Mouse (Mus musculus): ENCODE measurements around the gene Hils1. TPM values are rescaled to one million over a fixed set of nuclear protein-coding genes. Genes with fewer than 3 reads are reported as not detected.
"Not testable (repeated sequence)": the region's sequence is repeated elsewhere in the genome, so short reads cannot be mapped to it uniquely, and the experiment has no call there.

Gene Hils1
- polyA plus RNA-seq, 1 experiment from 2014 or later = not detected

DNA sequence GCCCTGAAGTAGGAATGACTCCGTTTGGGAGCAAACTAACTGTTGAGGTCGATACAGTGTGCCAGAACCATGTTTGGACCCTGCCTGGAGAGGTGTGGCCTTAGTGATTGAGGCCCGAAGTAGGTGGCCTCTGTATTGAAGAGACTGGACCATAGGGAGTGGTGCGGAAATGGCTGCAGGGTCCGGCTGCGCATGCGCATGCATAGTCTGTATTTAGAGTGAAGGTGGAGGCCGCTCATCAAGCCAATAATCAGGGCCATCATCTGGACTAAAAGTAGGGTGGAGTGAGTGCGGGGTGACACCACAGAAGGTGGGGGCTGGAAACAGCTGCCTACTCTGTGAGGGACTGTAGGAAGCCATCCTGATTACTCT, 9.7 kb upstream of the Hils1 start:
- no peak overlapping the region for H3K4me3 ChIP-seq
- H3K27ac ChIP-seq = peak overlapping the region; percentile 52
- H3K27me3 ChIP-seq = no peaks in the 10 kb centered on the region
- H3K36me3 ChIP-seq (ENCODE audit: poor library complexity, severe bottlenecking) = no peaks in the 10 kb centered on the region
- no peaks in the 10 kb centered on the region for H3K9me3 ChIP-seq (replicated peaks)
- ATAC-seq = no peak
- H3K4me1 ChIP-seq = peaks cover 35% of the 10 kb centered on the region
- 88% methylated on average over 9 of the region's 9 CpGs for WGBS
- H3K9ac ChIP-seq = no peak overlapping the region
- no peak overlapping the region for H3K4me2 ChIP-seq

DNA sequence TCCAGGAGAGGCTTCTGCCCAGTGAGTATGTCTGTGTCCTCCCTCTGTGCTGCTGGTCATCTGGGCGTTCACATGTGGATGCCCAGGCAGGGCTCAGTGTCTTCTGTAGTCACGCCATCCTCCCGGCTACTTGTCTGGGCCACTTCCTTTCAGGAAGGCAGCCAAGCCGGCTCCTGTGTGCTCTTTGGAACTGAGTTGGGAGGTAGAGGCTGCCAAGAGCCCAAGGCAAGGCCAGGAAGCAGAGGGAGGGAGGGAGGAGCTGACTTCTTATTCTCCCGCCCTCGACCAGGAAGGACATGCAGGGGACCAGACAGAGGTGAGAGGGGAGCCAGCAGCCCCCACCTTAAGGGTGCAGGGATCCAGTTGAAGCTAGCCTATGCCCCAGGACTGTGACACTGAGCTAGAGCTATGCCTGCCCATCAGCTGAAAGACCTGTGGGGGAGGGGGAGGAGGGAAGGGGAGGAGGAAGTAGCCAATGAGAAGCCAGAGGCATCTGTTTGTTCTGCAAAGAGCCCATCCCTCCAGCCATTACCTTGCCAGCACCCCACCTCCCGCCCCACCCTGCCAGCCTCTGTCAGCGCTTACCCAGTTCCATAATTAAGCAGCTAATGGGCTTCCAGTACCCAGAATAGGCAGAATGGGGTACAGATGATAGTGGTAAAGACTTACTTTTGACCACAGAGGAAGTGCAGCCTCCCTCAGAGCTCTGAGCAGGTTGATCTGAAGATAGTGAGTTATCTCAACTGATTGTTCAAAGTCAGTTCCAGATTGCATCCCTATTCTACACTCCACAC, 9.1 kb upstream of the Hils1 start:
- no peaks in the 10 kb centered on the region for H3K36me3 ChIP-seq (ENCODE audit: poor library complexity, severe bottlenecking)
- H3K4me3 ChIP-seq = no peak overlapping the region
- 27% methylated on average over 8 of the region's 8 CpGs for WGBS
- H3K9ac ChIP-seq = no peak overlapping the region
- H3K27me3 ChIP-seq = no peaks in the 10 kb centered on the region
- no peaks in the 10 kb centered on the region for H3K9me3 ChIP-seq (replicated peaks)
- ATAC-seq = peak; percentile 45; the same call in 1 of the 2 replicates
- H3K4me2 ChIP-seq = no peak overlapping the region
- H3K4me1 ChIP-seq = peaks cover 31% of the 10 kb centered on the region
- H3K27ac ChIP-seq = peak overlapping the region; percentile 52

DNA sequence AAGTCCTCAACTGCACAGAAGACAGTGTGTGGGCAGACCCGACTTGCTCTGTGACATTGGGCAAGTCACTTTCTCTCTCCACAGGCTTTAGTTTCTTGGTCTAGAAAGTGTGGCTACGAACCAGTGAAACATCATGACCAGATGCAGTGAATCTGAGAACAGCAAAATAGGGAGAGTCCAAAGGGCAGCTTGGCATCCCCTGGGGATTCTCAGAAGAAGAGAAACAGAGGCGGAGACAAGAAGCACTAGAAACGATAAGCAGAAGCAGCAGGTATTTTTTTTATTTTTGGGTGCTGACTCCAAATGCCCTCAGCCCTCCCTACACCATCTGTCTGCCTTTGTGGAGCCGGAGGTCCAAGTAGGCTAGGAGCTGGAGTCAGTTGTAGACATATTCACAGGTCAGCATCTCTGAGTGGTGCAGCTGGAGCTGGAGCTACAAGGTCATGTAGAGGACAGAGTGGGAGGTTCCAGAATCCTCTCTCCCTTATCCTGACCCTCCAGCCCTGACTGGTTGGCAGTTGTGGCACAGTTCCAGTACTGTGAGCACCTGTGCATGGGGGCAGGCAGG, 4.8 kb upstream of the Hils1 start:
- H3K27me3 ChIP-seq = no peaks in the 10 kb centered on the region
- H3K4me3 ChIP-seq = no peak overlapping the region
- peaks cover 12% of the 10 kb centered on the region for H3K4me1 ChIP-seq
- H3K27ac ChIP-seq = no peak overlapping the region
- no peaks in the 10 kb centered on the region for H3K9me3 ChIP-seq (replicated peaks)
- no peaks in the 10 kb centered on the region for H3K36me3 ChIP-seq (ENCODE audit: poor library complexity, severe bottlenecking)
- WGBS = 84% methylated on average over 5 of the region's 5 CpGs
- no peak for ATAC-seq
- no peak overlapping the region for H3K4me2 ChIP-seq
- no peak overlapping the region for H3K9ac ChIP-seq

DNA sequence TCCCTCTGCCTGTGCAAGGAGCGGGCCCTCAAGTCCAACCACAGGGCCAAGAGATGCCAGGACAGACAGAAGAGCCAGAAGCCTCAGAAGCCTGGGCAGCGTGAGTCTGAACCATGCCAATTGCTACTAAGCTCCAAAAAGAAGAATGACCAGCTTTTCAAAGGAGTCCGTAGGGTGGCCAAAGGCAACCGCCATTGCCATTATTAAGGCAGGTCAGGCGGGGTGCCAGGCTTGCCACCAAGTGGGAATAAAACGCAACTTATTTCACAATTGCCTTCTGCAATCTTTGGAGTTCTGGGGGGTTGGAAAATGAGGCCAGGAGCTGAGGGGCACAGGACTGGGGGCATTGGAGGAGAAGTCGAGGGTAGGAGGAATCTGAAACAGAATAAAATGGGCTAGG, 794 bp downstream of the Hils1 start:
- Histone ChIP-seq H3K27me3 (no peaks in the 10 kb centered on the region), H3K4me1 (peaks cover 6% of the 10 kb centered on the region; the same call in 1 of the 2 replicates), H3K4me2 (no peak overlapping the region), H3K4me3 (no peak overlapping the region), H3K9ac (no peak overlapping the region), H3K9me3 (replicated peaks) (no peaks in the 10 kb centered on the region), H3K36me3 (ENCODE audit: poor library complexity, severe bottlenecking) (no peaks in the 10 kb centered on the region), H3K27ac (no peak overlapping the region)
- ATAC-seq = no peak
- WGBS = 75% methylated on average over 7 of the region's 7 CpGs

DNA sequence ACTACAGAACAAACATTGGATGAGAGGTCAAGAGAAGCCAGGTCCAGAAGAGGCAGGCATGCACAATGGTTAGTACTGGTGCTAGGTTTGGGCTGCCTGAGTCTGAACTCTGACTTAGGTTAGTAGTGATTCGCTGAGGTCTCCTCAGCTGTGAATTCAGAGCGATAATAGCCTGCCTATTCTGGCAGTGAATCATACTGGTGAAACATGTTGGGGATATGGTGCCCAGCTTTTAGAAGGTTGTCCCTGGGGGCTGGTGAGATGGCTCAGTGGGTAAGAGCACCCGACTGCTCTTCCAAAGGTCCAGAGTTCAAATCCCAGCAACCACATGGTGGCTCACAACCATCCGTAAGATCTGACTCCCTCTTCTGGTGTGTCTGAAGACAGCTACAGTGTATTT, 2.3 kb downstream of the Hils1 start:
- H3K4me2 ChIP-seq; ATAC-seq; H3K27me3 ChIP-seq; H3K27ac ChIP-seq; H3K9me3 ChIP-seq (replicated peaks); H3K4me3 ChIP-seq; H3K4me1 ChIP-seq; H3K36me3 ChIP-seq (ENCODE audit: poor library complexity, severe bottlenecking); H3K9ac ChIP-seq: not testable (repeated sequence)
- 94% methylated on average over 4 of the region's 4 CpGs for whole genome bisulfite sequencing

DNA sequence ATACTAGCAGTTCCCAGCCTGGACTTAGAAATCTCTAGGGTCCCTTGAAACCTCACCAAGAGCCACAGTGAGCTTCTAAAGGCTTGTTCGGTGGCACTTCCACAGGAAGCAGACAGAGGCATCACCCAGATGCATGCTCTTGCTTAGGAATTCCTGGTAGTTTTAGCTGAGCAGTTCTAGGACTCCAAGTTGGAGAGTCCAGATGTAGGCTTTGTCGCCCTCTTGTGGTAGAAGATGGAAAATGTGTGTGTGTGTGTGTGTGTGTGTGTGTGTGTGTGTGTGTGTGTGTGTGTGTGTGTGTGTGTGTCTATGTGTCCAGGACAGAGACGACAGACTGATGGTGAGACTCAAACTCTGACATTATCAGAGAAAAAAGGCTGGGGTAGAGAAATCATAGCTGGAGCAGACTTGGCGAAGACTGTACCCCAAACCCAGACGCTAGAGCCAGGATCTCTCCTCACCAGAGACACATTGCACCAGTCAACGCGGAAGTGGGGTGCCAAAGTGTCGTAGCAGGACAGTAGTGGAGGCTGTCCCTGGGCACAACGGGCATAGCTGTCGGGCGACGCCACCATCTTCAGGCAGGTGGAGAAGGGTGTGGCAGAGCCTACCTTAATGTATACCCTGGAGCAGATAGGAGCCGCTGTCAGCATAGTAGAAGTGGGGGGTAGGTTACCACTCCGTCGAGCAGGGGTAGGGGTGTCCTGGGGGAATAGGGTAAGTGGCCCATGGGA, 3.0 kb downstream of the Hils1 start:
- H3K27ac ChIP-seq = no peak overlapping the region
- H3K4me2 ChIP-seq = no peak overlapping the region
- no peaks in the 10 kb centered on the region for H3K9me3 ChIP-seq (replicated peaks)
- 63% methylated on average over 15 of the region's 15 CpGs for WGBS
- no peaks in the 10 kb centered on the region for H3K27me3 ChIP-seq
- ATAC-seq = peak; percentile 57; the same call in 1 of the 2 replicates
- H3K9ac ChIP-seq = no peak overlapping the region
- peaks cover 6% of the 10 kb centered on the region; the same call in 1 of the 2 replicates for H3K4me1 ChIP-seq
- no peak overlapping the region for H3K4me3 ChIP-seq
- no peaks in the 10 kb centered on the region for H3K36me3 ChIP-seq (ENCODE audit: poor library complexity, severe bottlenecking)

DNA sequence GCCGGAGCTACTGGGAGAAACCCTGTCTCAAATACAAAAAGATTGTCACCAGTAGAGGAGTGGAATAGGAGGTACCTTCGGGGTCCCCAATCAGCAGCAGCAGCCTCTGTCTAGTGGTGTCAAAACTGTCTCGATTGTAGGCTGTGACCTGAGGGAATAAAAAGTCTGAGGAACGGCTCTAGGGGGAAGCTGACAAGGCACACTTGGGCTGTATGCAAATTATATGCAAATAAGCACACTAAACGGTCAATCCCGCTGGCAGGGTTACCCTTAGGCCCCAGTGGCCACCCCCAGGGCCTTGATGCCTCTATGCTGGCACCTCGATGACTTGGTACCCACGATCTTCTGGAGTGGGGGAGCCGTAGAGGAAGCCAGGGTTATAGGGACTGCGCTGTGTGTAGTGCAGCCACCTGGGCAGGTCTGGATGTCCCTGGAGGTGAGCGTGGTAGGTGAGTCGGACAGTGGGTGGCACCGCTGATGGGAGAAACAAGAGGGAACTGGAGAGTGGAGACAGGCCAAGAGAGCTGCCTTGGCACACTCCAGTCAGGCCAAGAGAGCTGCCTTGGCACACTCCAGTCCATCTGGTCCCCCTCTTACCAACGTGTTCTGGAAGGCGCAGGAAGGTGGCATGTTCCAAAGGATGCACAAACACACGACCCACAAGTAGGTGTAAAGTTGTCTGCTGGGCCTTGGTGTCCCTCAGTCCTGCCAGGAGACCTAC, 4.7 kb downstream of the Hils1 start:
- H3K36me3 ChIP-seq (ENCODE audit: poor library complexity, severe bottlenecking) = no peaks in the 10 kb centered on the region
- H3K27me3 ChIP-seq = no peaks in the 10 kb centered on the region
- no peak overlapping the region for H3K9ac ChIP-seq
- no peak overlapping the region for H3K27ac ChIP-seq
- H3K4me1 ChIP-seq = peaks cover 6% of the 10 kb centered on the region; the same call in 1 of the 2 replicates
- no peaks in the 10 kb centered on the region for H3K9me3 ChIP-seq (replicated peaks)
- ATAC-seq = no peak
- 66% methylated on average over 16 of the region's 16 CpGs for WGBS
- no peak overlapping the region for H3K4me3 ChIP-seq
- no peak overlapping the region for H3K4me2 ChIP-seq

DNA sequence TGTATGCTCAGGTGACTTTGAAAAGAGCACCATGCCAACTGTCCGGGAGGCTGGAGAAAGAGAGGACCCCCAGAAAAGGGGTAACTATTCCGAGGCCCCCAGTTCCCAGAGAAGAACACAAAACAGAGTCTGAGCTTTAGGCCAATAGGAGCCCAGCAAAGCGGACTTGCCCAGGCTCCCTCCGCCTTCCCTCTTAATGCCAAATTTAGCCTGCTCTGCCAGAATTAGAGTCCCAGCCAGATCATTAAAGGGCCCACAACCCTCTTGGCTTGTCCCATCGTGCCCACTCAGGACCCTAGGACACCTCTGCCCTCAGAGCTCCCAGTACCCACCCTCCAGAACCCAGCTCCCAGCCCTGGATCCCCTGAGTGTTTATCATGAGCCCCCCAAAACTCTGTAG, 5.5 kb downstream of the Hils1 start:
- H3K4me2 ChIP-seq = no peak overlapping the region
- no peak for ATAC-seq
- H3K36me3 ChIP-seq (ENCODE audit: poor library complexity, severe bottlenecking) = no peaks in the 10 kb centered on the region
- no peaks in the 10 kb centered on the region for H3K27me3 ChIP-seq
- H3K27ac ChIP-seq = no peak overlapping the region
- no peak overlapping the region for H3K4me3 ChIP-seq
- H3K4me1 ChIP-seq = peaks cover 10% of the 10 kb centered on the region
- H3K9me3 ChIP-seq (replicated peaks) = no peaks in the 10 kb centered on the region
- 60% methylated on average over 5 of the region's 5 CpGs for WGBS
- no peak overlapping the region for H3K9ac ChIP-seq

DNA sequence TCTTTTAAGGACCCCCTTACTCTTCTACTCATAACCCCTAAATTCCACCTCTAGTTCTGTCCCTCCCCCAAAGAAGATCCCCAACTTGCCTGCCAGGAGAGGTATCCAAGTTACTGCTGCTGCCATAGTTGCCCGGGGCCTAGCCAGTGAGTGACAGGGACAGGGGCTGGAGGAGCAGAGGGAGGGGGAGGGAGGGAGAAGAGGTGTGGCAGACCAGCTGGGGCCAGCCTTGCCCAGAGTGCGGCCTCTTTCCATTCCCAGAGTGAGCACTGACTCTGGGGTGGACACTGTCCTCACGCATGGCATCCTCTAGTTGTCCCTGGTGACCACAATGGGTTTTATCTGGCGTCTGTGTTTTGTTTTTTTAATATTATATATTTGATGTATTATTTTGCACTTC, 5.9 kb downstream of the Hils1 start:
- WGBS = 46% methylated on average over 4 of the region's 4 CpGs
- no peak for ATAC-seq
- no peak overlapping the region for H3K4me3 ChIP-seq
- no peak overlapping the region for H3K4me2 ChIP-seq
- H3K9me3 ChIP-seq (replicated peaks) = no peaks in the 10 kb centered on the region
- no peaks in the 10 kb centered on the region for H3K27me3 ChIP-seq
- H3K9ac ChIP-seq = no peak overlapping the region
- peaks cover 15% of the 10 kb centered on the region for H3K4me1 ChIP-seq
- no peak overlapping the region for H3K27ac ChIP-seq
- H3K36me3 ChIP-seq (ENCODE audit: poor library complexity, severe bottlenecking) = no peaks in the 10 kb centered on the region

DNA sequence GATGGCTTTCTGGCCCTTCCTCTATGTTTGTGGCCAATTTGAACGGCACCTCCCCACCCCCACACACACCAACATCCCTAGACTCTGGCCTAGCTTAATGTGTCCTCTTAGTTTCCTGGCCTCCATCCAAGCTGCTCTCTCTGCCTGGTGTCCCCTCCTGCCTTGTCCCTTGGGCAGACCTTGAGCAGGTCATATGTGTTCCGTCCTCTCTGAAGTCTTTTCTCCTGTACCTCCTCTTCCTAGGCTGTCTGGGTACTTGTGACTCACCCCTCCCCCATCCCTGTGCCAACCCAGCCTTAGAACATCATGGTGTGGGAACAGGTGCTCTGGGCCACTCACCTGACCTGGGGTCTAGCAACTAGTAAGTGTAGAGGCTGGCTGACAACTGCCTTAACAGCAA, 7.6 kb downstream of the Hils1 start:
- no peak overlapping the region for H3K4me3 ChIP-seq
- no peak overlapping the region for H3K4me2 ChIP-seq
- H3K27me3 ChIP-seq = no peaks in the 10 kb centered on the region
- no peaks in the 10 kb centered on the region for H3K9me3 ChIP-seq (replicated peaks)
- peaks cover 27% of the 10 kb centered on the region for H3K4me1 ChIP-seq
- 84% methylated on average over 2 of the region's 2 CpGs for WGBS
- ATAC-seq = no peak
- H3K9ac ChIP-seq = no peak overlapping the region
- H3K36me3 ChIP-seq (ENCODE audit: poor library complexity, severe bottlenecking) = no peaks in the 10 kb centered on the region
- H3K27ac ChIP-seq = no peak overlapping the region

DNA sequence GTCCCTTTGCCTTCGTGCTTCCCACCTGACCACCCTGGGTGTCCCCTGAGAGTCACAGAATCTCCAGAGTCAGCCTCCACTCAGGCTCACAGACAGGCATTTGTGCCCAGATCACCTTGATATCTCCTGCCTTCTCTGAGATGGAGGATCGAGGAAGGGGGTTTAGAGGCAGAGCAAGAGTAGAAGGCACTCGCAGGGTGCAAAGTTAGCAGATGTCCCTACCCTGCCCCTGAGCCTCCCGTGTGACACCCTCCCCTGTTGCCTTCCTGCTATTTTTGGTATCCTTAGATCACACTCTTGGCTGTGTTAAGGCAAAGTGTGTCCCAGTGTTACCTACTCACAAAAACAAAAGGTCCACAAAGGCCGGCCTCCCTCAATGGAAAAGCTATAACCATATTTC, 8.8 kb downstream of the Hils1 start, which contains the start of gene Sgca:
Sgca (minus strand) TSS at position 129 of the 400 bp plus-strand sequence.
- Histone ChIP-seq H3K4me1 (peaks cover 27% of the 10 kb centered on the region), H3K27me3 (no peaks in the 10 kb centered on the region), H3K27ac (no peak within 1 kb of the TSS), H3K4me3 (no peak within 1 kb of the TSS), H3K4me2 (no peak within 1 kb of the TSS), H3K36me3 (ENCODE audit: poor library complexity, severe bottlenecking) (no peaks in the 10 kb centered on the region), H3K9ac (no peak within 1 kb of the TSS), H3K9me3 (replicated peaks) (no peaks in the 10 kb centered on the region)
- WGBS = 82% methylated on average over 5 of the region's 5 CpGs
- no peak for ATAC-seq

Measured in forebrain, embryonic 13.5 days (tissue).